Mouse (Mus musculus) MEL (cell line): ENCODE data around the gene Gm17545. TPM values are rescaled to one million over a fixed set of nuclear protein-coding genes. Genes with fewer than 3 reads are reported as not detected.

ENCODE experiments used
- DNase-seq: peaks from one replicate; pipeline ENCODE4 v3.0.0; 2011; ENCODE audit warnings: low read depth, low spot score
- H3K27ac ChIP-seq: 2 replicates; pipeline ENCODE4 v1.5.1; 2012; ENCODE audit warnings: low read depth, mild to moderate bottlenecking, control low read depth, low read length, moderate library complexity; ENCODE audit not compliant: control insufficient read depth
- H3K27me3 ChIP-seq, 2 experiments: fragments of 150-350 bp in 1 of 2; sonication (generic) in 1 of 2; 2 replicates each; pipeline ENCODE4 v1.6.1; 2012; ENCODE audit warnings: low read length in 2 of 2, mild to moderate bottlenecking in 2 of 2, improper control_type of control experiment in 1 of 2, moderate library complexity in 1 of 2; ENCODE audit not compliant: insufficient read depth in 2 of 2, control insufficient read depth in 1 of 2
- H3K36me3 ChIP-seq, 2 experiments: 2 replicates each; pipeline ENCODE4 v1.6.1; 2012 to 2014; ENCODE audit warnings: low read length in 2 of 2, improper control_type of control experiment in 1 of 2, inconsistent platforms in 1 of 2, mild to moderate bottlenecking in 1 of 2; ENCODE audit not compliant: insufficient read depth in 2 of 2, control insufficient read depth in 1 of 2
- H3K4me1 ChIP-seq, 2 experiments: fragments of 150-350 bp in 1 of 2; sonication (generic) in 1 of 2; 2 replicates each; pipeline ENCODE4 v1.6.1; 2012; ENCODE audit warnings: low read length in 2 of 2, improper control_type of control experiment in 1 of 2, mild to moderate bottlenecking in 1 of 2; ENCODE audit not compliant: insufficient read depth in 2 of 2, control insufficient read depth in 1 of 2
- H3K4me3 ChIP-seq, 2 experiments: fragments of 150-350 bp in 1 of 2; sonication (generic) in 1 of 2; 2 replicates each; pipeline ENCODE4 v1.5.1; 2012; ENCODE audit warnings: low read depth in 2 of 2, low read length in 2 of 2, mild to moderate bottlenecking in 2 of 2, moderate library complexity in 2 of 2, control low read depth in 1 of 2, improper control_type of control experiment in 1 of 2; ENCODE audit not compliant: control insufficient read depth in 1 of 2, insufficient read depth in 1 of 2
- H3K79me2 ChIP-seq: 2 replicates; pipeline ENCODE4 v1.6.1; 2012; ENCODE audit warnings: mild to moderate bottlenecking, low read length, moderate library complexity; ENCODE audit not compliant: control insufficient read depth, poor library complexity, insufficient read depth
- H3K9ac ChIP-seq: 2 replicates; pipeline ENCODE4 v1.6.1; 2012; ENCODE audit warnings: low read depth, mild to moderate bottlenecking, control low read depth, low read length, moderate library complexity; ENCODE audit not compliant: control insufficient read depth, poor library complexity, severe bottlenecking
- H3K9me3 ChIP-seq: fragments of 150-350 bp; sonication (generic); replicated peaks from 2 replicates; pipeline ENCODE4 v1.6.1; 2012; ENCODE audit warnings: mild to moderate bottlenecking, low read length, improper control_type of control experiment, moderate library complexity; ENCODE audit not compliant: insufficient read depth
- BHLHE40 ChIP-seq: IDR thresholded peaks from 2 replicates; pipeline ENCODE4 v1.6.1; 2012; ENCODE audit warnings: low read depth, mild to moderate bottlenecking, inconsistent platforms, low read length, improper control_type of control experiment, borderline replicate concordance
- CHD1 ChIP-seq: IDR thresholded peaks from 2 replicates; pipeline ENCODE4 v1.6.1; 2012; ENCODE audit warnings: low read depth, mild to moderate bottlenecking, inconsistent platforms, low read length, improper control_type of control experiment
- EP300 ChIP-seq, 2 experiments: IDR thresholded peaks; 2 replicates each; pipeline ENCODE4 v1.6.1; 2011; ENCODE audit warnings: improper control_type of control experiment in 2 of 2, low read length in 2 of 2, low read depth in 1 of 2, mild to moderate bottlenecking in 1 of 2
- MAX ChIP-seq: IDR thresholded peaks from 2 replicates; pipeline ENCODE4 v1.6.1; 2011; ENCODE audit warnings: low read length, improper control_type of control experiment
- MYB ChIP-seq: IDR thresholded peaks from 2 replicates; pipeline ENCODE4 v1.6.1; 2011; ENCODE audit warnings: mild to moderate bottlenecking, low read depth, low read length, improper control_type of control experiment
- POLR2A ChIP-seq, 2 experiments: IDR thresholded peaks; 2 replicates each; pipeline ENCODE4 v1.6.1; 2011 to 2012; ENCODE audit warnings: low read length in 2 of 2, mild to moderate bottlenecking in 2 of 2, control low read depth in 1 of 2, improper control_type of control experiment in 1 of 2, low read depth in 1 of 2, moderate library complexity in 1 of 2; ENCODE audit not compliant: control insufficient read depth in 1 of 2, insufficient read depth in 1 of 2, poor library complexity in 1 of 2
- POLR2AphosphoS5 ChIP-seq: IDR thresholded peaks from 2 replicates; pipeline ENCODE4 v1.6.1; 2012; ENCODE audit warnings: low read depth, borderline replicate concordance, mild to moderate bottlenecking, inconsistent platforms, low read length, moderate library complexity, mixed read lengths
- RCOR1 ChIP-seq: IDR thresholded peaks from 2 replicates; pipeline ENCODE4 v1.6.1; 2012; ENCODE audit warnings: low read depth, mild to moderate bottlenecking, inconsistent platforms, low read length, improper control_type of control experiment
- SIN3A ChIP-seq: IDR thresholded peaks from 2 replicates; pipeline ENCODE4 v1.6.1; 2012; ENCODE audit warnings: low read length, improper control_type of control experiment, inconsistent platforms
- SMC3 ChIP-seq: IDR thresholded peaks from 2 replicates; pipeline ENCODE4 v1.6.1; 2011; ENCODE audit warnings: low read depth, low read length, improper control_type of control experiment
- TAL1 ChIP-seq: IDR thresholded peaks from 2 replicates; pipeline ENCODE4 v1.6.1; 2012; ENCODE audit warnings: mild to moderate bottlenecking, inconsistent platforms, low read length, moderate library complexity, mixed read lengths
- polyA plus RNA-seq, 2 experiments: library from polyadenylated mRNA; stranded (reverse) in 1 of 2; unstranded in 1 of 2; fragments of >175 nt in 1 of 2; fragments of >200 nt in 1 of 2; gene quantifications; 2 replicates each; pipeline versions ENCODE4 v1.2.1 to v1.2.4; 2012; ENCODE audit warnings: low replicate concordance in 2 of 2, low read depth in 1 of 2; ENCODE audit not compliant: insufficient read length in 2 of 2, insufficient read depth in 1 of 2, missing spikeins in 1 of 2
- total RNA-seq: library from RNA; depleted of rRNA; stranded (reverse); fragments of 300-350 nt; gene quantifications from 2 replicates; pipeline ENCODE4 v1.2.3, GENCODE M21; 2012

The Gm17545 gene
- total and polyA plus RNA-seq, 3 experiments: not detected

DNA sequence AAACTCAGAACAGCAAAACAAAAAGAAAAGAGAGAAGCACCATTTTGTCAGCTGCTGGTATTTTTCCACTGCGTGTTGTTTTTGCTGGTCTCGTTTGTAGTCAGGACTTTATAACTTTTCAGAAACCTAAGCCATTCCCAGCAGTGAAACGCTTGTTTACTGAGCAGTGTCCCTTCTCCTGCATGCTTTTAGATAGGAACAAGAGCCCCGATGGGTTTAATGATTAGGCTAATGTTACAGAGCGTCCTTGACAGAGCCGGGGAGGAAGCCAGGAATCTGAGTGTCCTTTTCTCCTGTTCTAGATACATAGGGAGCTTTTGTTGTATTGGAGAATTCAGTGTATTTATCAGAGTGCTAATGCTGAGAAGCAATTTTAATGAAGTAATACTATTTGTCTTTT, 36.5 kb upstream of the Gm17545 start:
- Histone ChIP-seq H3K79me2 (no peaks in the 10 kb centered on the region), H3K9ac (no peak overlapping the region), H3K9me3 (no peaks in the 10 kb centered on the region), H3K4me3 (no peak overlapping the region), H3K36me3 (no peaks in the 10 kb centered on the region), H3K4me1 (peaks cover 0 to 2% of the 10 kb centered on the region in 2 experiments; a peak in 1 of 4 replicates), H3K27ac (no peak overlapping the region), H3K27me3 (no peaks in the 10 kb centered on the region)
- no peak for DNase-seq
- TF ChIP-seq MAX (0 out of 2 replicates have a peak, but pooled peaks have one; percentile 17), RCOR1 (no peak)

GRCm38 (mm10) chr9:22419877-22420276, 34.2 kb upstream of the Gm17545 start:
- Histone ChIP-seq H3K4me3 (no peak overlapping the region), H3K9me3 (no peaks in the 10 kb centered on the region), H3K79me2 (no peaks in the 10 kb centered on the region), H3K27me3 (no peaks in the 10 kb centered on the region), H3K27ac (no peak overlapping the region), H3K9ac (no peak overlapping the region), H3K4me1 (peaks cover 13% of the 10 kb centered on the region in 2 experiments), H3K36me3 (peaks cover 0 to 12% of the 10 kb centered on the region in 2 experiments; a peak in 2 of 4 replicates)
- no peak for TF ChIP-seq SMC3
- peak; percentile 33 for TF ChIP-seq TAL1
- TF ChIP-seq EP300 (IDR thresholded peaks at IDR 0.05; ENCODE audit: low read depth in 1 of 2, low read length in 2 of 2): 0 out of 4 replicates have a peak, but pooled peaks of 1 of the 2 experiments have one; percentile 8
- 0 out of 4 replicates have a peak, but pooled peaks of 1 of the 2 experiments have one; percentile 22 for TF ChIP-seq POLR2A (IDR thresholded peaks at IDR 0.05; ENCODE audit: control insufficient read depth in 1 of 2, insufficient read depth in 1 of 2, low read depth in 1 of 2, low read length in 2 of 2, poor library complexity in 1 of 2)
- DNase-seq: no peak

- Histone ChIP-seq H3K27ac (no peak overlapping the region), H3K79me2 (no peaks in the 10 kb centered on the region), H3K36me3 (peaks cover 0 to 12% of the 10 kb centered on the region in 2 experiments; a peak in 2 of 4 replicates), H3K4me3 (no peak overlapping the region), H3K9me3 (no peaks in the 10 kb centered on the region), H3K4me1 (peaks cover 13 to 14% of the 10 kb centered on the region in 2 experiments), H3K9ac (no peak overlapping the region), H3K27me3 (no peaks in the 10 kb centered on the region)
- DNase-seq: no peak
- TF ChIP-seq POLR2AphosphoS5 (no peak), CHD1 (no peak), BHLHE40 (no peak), MYB (no peak), SIN3A (no peak)
Measured at GRCm38 (mm10) chr9:22420491-22420890, 33.6 kb upstream of the Gm17545 start.
